Mouse (Mus musculus): ENCODE results near the gene Cpox. TPM values are rescaled to one million over a fixed set of nuclear protein-coding genes. Genes with fewer than 3 reads are reported as not detected.
A peak's percentile ranks its signal among the peaks of the same experiment; 100 is the strongest.
"Not testable (repeated sequence)": the region's sequence is repeated elsewhere in the genome, so short reads cannot be mapped to it uniquely, and the experiment has no call there.

Gene Cpox
- polyA plus RNA-seq, 1 experiment from 2014 or later, result 20.9 TPM

GRCm38 (mm10) chr16:58649979-58650378 lies 20.1 kb upstream of the Cpox start:
- WGBS, result 95% methylated on average over 10 of the region's 10 CpGs
- Histone ChIP-seq H3K9ac (no peak overlapping the region), H3K27me3 (no peaks in the 10 kb centered on the region), H3K9me3 (no peaks in the 10 kb centered on the region), H3K27ac (no peak overlapping the region), H3K4me2 (replicated peaks) (no peak overlapping the region), H3K4me3 (no peak overlapping the region), H3K36me3 (no peaks in the 10 kb centered on the region), H3K4me1 (no peaks in the 10 kb centered on the region)
- ATAC-seq (ENCODE audit: low FRiP score, low read depth), result no peak

GRCm38 (mm10) chr16:58655751-58656150 lies 14.3 kb upstream of the Cpox start:
- Histone ChIP-seq H3K4me1 (no peaks in the 10 kb centered on the region), H3K4me2 (replicated peaks) (no peak overlapping the region), H3K9me3 (no peaks in the 10 kb centered on the region), H3K4me3 (no peak overlapping the region), H3K9ac (no peak overlapping the region), H3K27me3 (no peaks in the 10 kb centered on the region), H3K36me3 (no peaks in the 10 kb centered on the region), H3K27ac (no peak overlapping the region)
- ATAC-seq (ENCODE audit: low FRiP score, low read depth), result no peak

GRCm38 (mm10) chr16:58656526-58656925 lies 13.6 kb upstream of the Cpox start:
- Histone ChIP-seq H3K4me1 (no peaks in the 10 kb centered on the region), H3K9ac (no peak overlapping the region), H3K27me3 (no peaks in the 10 kb centered on the region), H3K4me3 (no peak overlapping the region), H3K36me3 (no peaks in the 10 kb centered on the region), H3K27ac (no peak overlapping the region), H3K9me3 (no peaks in the 10 kb centered on the region), H3K4me2 (replicated peaks) (no peak overlapping the region)
- no peak for ATAC-seq (ENCODE audit: low FRiP score, low read depth)
- 92% methylated on average over 4 of the region's 4 CpGs for WGBS

- Histone ChIP-seq H3K4me1 (no peaks in the 10 kb centered on the region), H3K4me3 (no peak overlapping the region), H3K27ac (no peak overlapping the region), H3K9me3 (no peaks in the 10 kb centered on the region), H3K9ac (no peak overlapping the region), H3K36me3 (no peaks in the 10 kb centered on the region), H3K27me3 (no peaks in the 10 kb centered on the region), H3K4me2 (replicated peaks) (no peak overlapping the region)
- 80% methylated on average over 6 of the region's 6 CpGs for WGBS
- ATAC-seq (ENCODE audit: low FRiP score, low read depth), result no peak
Measured at GRCm38 (mm10) chr16:58658668-58659067, 11.4 kb upstream of the Cpox start.

GRCm38 (mm10) chr16:58661826-58662225 lies 8.3 kb upstream of the Cpox start:
- Histone ChIP-seq H3K4me2 (replicated peaks) (no peak overlapping the region), H3K27me3 (no peaks in the 10 kb centered on the region), H3K4me1 (no peaks in the 10 kb centered on the region), H3K4me3 (no peak overlapping the region), H3K36me3 (no peaks in the 10 kb centered on the region), H3K9ac (no peak overlapping the region), H3K9me3 (no peaks in the 10 kb centered on the region), H3K27ac (no peak overlapping the region)
- 77% methylated on average over 5 of the region's 5 CpGs for WGBS
- no peak for ATAC-seq (ENCODE audit: low FRiP score, low read depth)

GRCm38 (mm10) chr16:58662287-58662791 lies 7.8 kb upstream of the Cpox start:
- no peaks in the 10 kb centered on the region for H3K9me3 ChIP-seq
- no peak overlapping the region for H3K27ac ChIP-seq
- no peaks in the 10 kb centered on the region for H3K27me3 ChIP-seq
- H3K9ac ChIP-seq, result no peak overlapping the region
- no peak overlapping the region for H3K4me3 ChIP-seq
- no peak for ATAC-seq (ENCODE audit: low FRiP score, low read depth)
- H3K4me2 ChIP-seq (replicated peaks), result no peak overlapping the region
- no peaks in the 10 kb centered on the region for H3K36me3 ChIP-seq
- no peaks in the 10 kb centered on the region for H3K4me1 ChIP-seq

- no peak for ATAC-seq (ENCODE audit: low FRiP score, low read depth)
- Histone ChIP-seq H3K36me3 (no peaks in the 10 kb centered on the region), H3K27me3 (no peaks in the 10 kb centered on the region), H3K27ac (no peak overlapping the region), H3K9ac (no peak overlapping the region), H3K4me2 (replicated peaks) (no peak overlapping the region), H3K4me1 (no peaks in the 10 kb centered on the region), H3K9me3 (no peaks in the 10 kb centered on the region), H3K4me3 (no peak overlapping the region)
- 76% methylated on average over 5 of the region's 5 CpGs for WGBS
Measured at GRCm38 (mm10) chr16:58663021-58663420, 7.1 kb upstream of the Cpox start.

GRCm38 (mm10) chr16:58663816-58664215 lies 6.3 kb upstream of the Cpox start:
- H3K4me1 ChIP-seq, result no peaks in the 10 kb centered on the region
- WGBS, result 89% methylated on average over 2 of the region's 2 CpGs
- H3K27me3 ChIP-seq, result no peaks in the 10 kb centered on the region
- H3K9ac ChIP-seq, result no peak overlapping the region
- no peak overlapping the region for H3K4me2 ChIP-seq (replicated peaks)
- no peaks in the 10 kb centered on the region for H3K36me3 ChIP-seq
- no peak overlapping the region for H3K27ac ChIP-seq
- H3K9me3 ChIP-seq, result no peaks in the 10 kb centered on the region
- ATAC-seq (ENCODE audit: low FRiP score, low read depth), result no peak
- no peak overlapping the region for H3K4me3 ChIP-seq

- H3K9ac ChIP-seq; ATAC-seq (ENCODE audit: low FRiP score, low read depth); H3K9me3 ChIP-seq; H3K4me2 ChIP-seq (replicated peaks); H3K4me1 ChIP-seq; H3K27me3 ChIP-seq; H3K36me3 ChIP-seq; H3K4me3 ChIP-seq; H3K27ac ChIP-seq: not testable (repeated sequence)
Measured at GRCm38 (mm10) chr16:58665137-58665536, 5.0 kb upstream of the Cpox start.

GRCm38 (mm10) chr16:58666681-58667080 lies 3.4 kb upstream of the Cpox start:
- not testable (repeated sequence) for H3K9ac ChIP-seq; H3K4me1 ChIP-seq; H3K9me3 ChIP-seq; H3K4me2 ChIP-seq (replicated peaks); H3K4me3 ChIP-seq; H3K27ac ChIP-seq; ATAC-seq (ENCODE audit: low FRiP score, low read depth); H3K36me3 ChIP-seq; H3K27me3 ChIP-seq
- WGBS, result 90% methylated on average over 3 of the region's 3 CpGs

GRCm38 (mm10) chr16:58668586-58668985 lies 1.5 kb upstream of the Cpox start:
- no peak overlapping the region for H3K4me2 ChIP-seq (replicated peaks)

GRCm38 (mm10) chr16:58669264-58669663 lies 828 bp upstream of the Cpox start:
- Histone ChIP-seq H3K4me3 (peak overlapping the region; percentile 93), H3K36me3 (peaks cover 14% of the 10 kb centered on the region), H3K27me3 (no peaks in the 10 kb centered on the region), H3K27ac (no peak overlapping the region), H3K4me2 (replicated peaks) (peak overlapping the region; percentile 76), H3K4me1 (peaks cover 10% of the 10 kb centered on the region; the same call in 1 of the 2 replicates), H3K9ac (no peak overlapping the region), H3K9me3 (no peaks in the 10 kb centered on the region)
- 59% methylated on average over 5 of the region's 5 CpGs for WGBS
- no peak for ATAC-seq (ENCODE audit: low FRiP score, low read depth)

More at GRCm38 (mm10) chr16:58668586-58668985, 1.5 kb upstream of the Cpox start:
- Histone ChIP-seq H3K4me3 (no peak overlapping the region), H3K9me3 (no peaks in the 10 kb centered on the region), H3K36me3 (peaks cover 8% of the 10 kb centered on the region), H3K9ac (no peak overlapping the region), H3K27me3 (no peaks in the 10 kb centered on the region), H3K27ac (no peak overlapping the region), H3K4me1 (peaks cover 10% of the 10 kb centered on the region; the same call in 1 of the 2 replicates)
- 84% methylated on average over 3 of the region's 3 CpGs for WGBS
- ATAC-seq (ENCODE audit: low FRiP score, low read depth), result no peak

- Histone ChIP-seq H3K9ac (peak overlapping the region; percentile 85), H3K9me3 (no peaks in the 10 kb centered on the region), H3K4me3 (peak overlapping the region; percentile 93), H3K27ac (peak overlapping the region; percentile 76), H3K27me3 (no peaks in the 10 kb centered on the region), H3K4me1 (peaks cover 10% of the 10 kb centered on the region; the same call in 1 of the 2 replicates), H3K4me2 (replicated peaks) (peak overlapping the region; percentile 76), H3K36me3 (peaks cover 26% of the 10 kb centered on the region)
- WGBS, result under 1% methylated on average over 25 of the region's 25 CpGs
- peak; percentile 25 for ATAC-seq (ENCODE audit: low FRiP score, low read depth)
Measured at GRCm38 (mm10) chr16:58670643-58671042, 551 bp downstream of the Cpox start.
